Mouse (Mus musculus): ENCODE results near the gene Trpc3. TPM values are rescaled to one million over a fixed set of nuclear protein-coding genes. Genes with fewer than 3 reads are reported as not detected.
A peak's percentile ranks its signal among the peaks of the same experiment; 100 is the strongest.
"Not testable (repeated sequence)": the region's sequence is repeated elsewhere in the genome, so short reads cannot be mapped to it uniquely, and the experiment has no call there.

Trpc3 gene
- 10 to 100 TPM; 15.0 to 20.8 TPM for total RNA-seq (2021)
- long read RNA-seq, experiment 1, transcript Trpc3-201 (12 exons, 3,694 nt): major isoform, 5 of 8 reads
- long read RNA-seq, experiment 1, partial matches to known transcripts: 3 of 8 reads
- long read RNA-seq, experiment 1, other reads (novel, unspliced or antisense): 0 of 8 reads
- long read RNA-seq, experiment 2, transcript Trpc3-201 (12 exons, 3,694 nt): major isoform, 7 of 8 reads
- long read RNA-seq, experiment 2, partial matches to known transcripts: 1 of 8 reads
- long read RNA-seq, experiment 2, other reads (novel, unspliced or antisense): 0 of 8 reads

GRCm38 (mm10) chr3:36689392-36690291 is at the start of gene Trpc3:
Trpc3 (minus strand) TSS chr3:36690167.
- DNase-seq (ENCODE audit: low spot score in 2 of 2): peak; percentile 31 to 33

- peak; percentile 22 to 35 for DNase-seq (ENCODE audit: low spot score in 2 of 2)
Measured at GRCm38 (mm10) chr3:36738071-36738470, 48.1 kb upstream of the Trpc3 start.

GRCm38 (mm10) chr3:36733075-36733474 is 43.1 kb upstream of the Trpc3 start:
- peak; percentile 10 to 13 for DNase-seq (ENCODE audit: low spot score in 2 of 2)

GRCm38 (mm10) chr3:36726545-36726944 is 36.6 kb upstream of the Trpc3 start:
- no peak for DNase-seq (ENCODE audit: low spot score in 2 of 2)

GRCm38 (mm10) chr3:36721850-36722249 is 31.9 kb upstream of the Trpc3 start:
- DNase-seq (ENCODE audit: low spot score in 2 of 2): no peak

GRCm38 (mm10) chr3:36709521-36709920 is 19.6 kb upstream of the Trpc3 start:
- no peak for DNase-seq (ENCODE audit: low spot score in 2 of 2)

- DNase-seq (ENCODE audit: low spot score in 2 of 2): no peak
Measured at GRCm38 (mm10) chr3:36690292-36690650, 304 bp upstream of the Trpc3 start.

- DNase-seq (ENCODE audit: low spot score in 2 of 2): peak; percentile 60 to 67
Measured at GRCm38 (mm10) chr3:36688874-36689273, 1.1 kb downstream of the Trpc3 start.

- DNase-seq (ENCODE audit: low spot score in 2 of 2): no peak
Measured at GRCm38 (mm10) chr3:36675822-36676221, 14.1 kb downstream of the Trpc3 start.

- DNase-seq (ENCODE audit: low spot score in 2 of 2): no peak
Measured at GRCm38 (mm10) chr3:36667814-36668213, 22.2 kb downstream of the Trpc3 start.

GRCm38 (mm10) chr3:36645245-36645559 is 44.8 kb downstream of the Trpc3 start:
- not testable (repeated sequence) for DNase-seq (ENCODE audit: low spot score in 2 of 2)

GRCm38 (mm10) chr3:36644554-36645244 is 45.3 kb downstream of the Trpc3 start:
- no peak for DNase-seq (ENCODE audit: low spot score in 2 of 2)

- DNase-seq (ENCODE audit: low spot score in 2 of 2): no peak
Measured at GRCm38 (mm10) chr3:36643354-36643753, 46.6 kb downstream of the Trpc3 start.

GRCm38 (mm10) chr3:36642736-36643135 is 47.2 kb downstream of the Trpc3 start:
- peak; percentile 59 to 73 for DNase-seq (ENCODE audit: low spot score in 2 of 2)

- no peak for DNase-seq (ENCODE audit: low spot score in 2 of 2)
Measured at GRCm38 (mm10) chr3:36640787-36641186, 49.2 kb downstream of the Trpc3 start.

GRCm38 (mm10) chr3:36635449-36635848 is 54.5 kb downstream of the Trpc3 start:
- peak; percentile 62 to 64 for DNase-seq (ENCODE audit: low spot score in 2 of 2)

GRCm38 (mm10) chr3:36626803-36627202 is 63.2 kb downstream of the Trpc3 start:
- no peak for DNase-seq (ENCODE audit: low spot score in 2 of 2)

GRCm38 (mm10) chr3:36618181-36618580 is 71.8 kb downstream of the Trpc3 start:
- no peak for DNase-seq (ENCODE audit: low spot score in 2 of 2)

- no peak for DNase-seq (ENCODE audit: low spot score in 2 of 2)
Measured at GRCm38 (mm10) chr3:36613908-36614255, 76.1 kb downstream of the Trpc3 start.

GRCm38 (mm10) chr3:36613202-36613907 is 76.6 kb downstream of the Trpc3 start, which contains the start of gene Bbs7:
Bbs7 (minus strand) TSS chr3:36613477.
- peak; percentile 95 for DNase-seq (ENCODE audit: low spot score in 2 of 2)

- peak in 1 of 2 experiments; percentile 10 for DNase-seq (ENCODE audit: low spot score in 2 of 2)
Measured at GRCm38 (mm10) chr3:36612687-36613086, 77.3 kb downstream of the Trpc3 start.
